Mouse (Mus musculus) bone marrow, adult 2 months (tissue): ENCODE data around the gene 2810006K23Rik. TPM values are rescaled to one million over a fixed set of nuclear protein-coding genes. Genes with fewer than 3 reads are reported as not detected.
"Not testable (repeated sequence)": the region's sequence is repeated elsewhere in the genome, so short reads cannot be mapped to it uniquely, and the experiment has no call there.

Source experiments
- H3K27ac ChIP-seq: fragments of 200-500 bp; 2 replicates; pipeline ENCODE4 v1.5.1; 2012; ENCODE audit warnings: low read depth, mild to moderate bottlenecking, control low read depth, inconsistent platforms, low read length; ENCODE audit not compliant: control insufficient read depth, poor library complexity, insufficient read depth
- H3K4me1 ChIP-seq: fragments of 200-500 bp; 2 replicates; pipeline ENCODE4 v1.6.1; 2011; ENCODE audit warnings: low read length; ENCODE audit not compliant: control insufficient read depth, insufficient read depth
- H3K4me3 ChIP-seq: fragments of 200-500 bp; replicated peaks from 2 replicates; pipeline ENCODE3; 2011; ENCODE audit warnings: mild to moderate bottlenecking, low read depth, low read length, control low read depth; ENCODE audit not compliant: control insufficient read depth
- CTCF ChIP-seq: fragments of 200-500 bp; IDR thresholded peaks from 2 replicates; pipeline ENCODE4 v1.5.1; 2011; ENCODE audit warnings: low read length, control low read depth; ENCODE audit not compliant: control insufficient read depth, insufficient read depth
- POLR2A ChIP-seq: fragments of 200-500 bp; IDR thresholded peaks from 2 replicates; pipeline ENCODE4 v1.6.1; 2011; ENCODE audit warnings: low read depth, mild to moderate bottlenecking, control low read depth, low read length, borderline replicate concordance; ENCODE audit not compliant: control insufficient read depth
- WGBS: fragments of 180-500 bp; shearing (Covaris S2); methylation state at CpG from one replicate; pipeline ENCODE4 v1.1.7; 2018; 5-methylcytosine and 5-hydroxymethylcytosine counted together
- polyA plus RNA-seq: library from polyadenylated mRNA; stranded (reverse); fragments of >200 nt; gene quantifications from 2 replicates; pipeline ENCODE4 v1.2.4, GENCODE M21; 2011; ENCODE audit warnings: low replicate concordance; ENCODE audit not compliant: missing spikeins, insufficient read depth, insufficient read length

Gene 2810006K23Rik
- polyA plus RNA-seq, 1 experiment: 6.3 TPM

GRCm38 (mm10) chr5:124337909-124338308 is 10.0 kb downstream of the 2810006K23Rik start:
- TF ChIP-seq CTCF: no peak
- TF ChIP-seq POLR2A: no peak
- WGBS: 84% methylated on average over 9 of the region's 9 CpGs

GRCm38 (mm10) chr5:124338791-124339190 is 10.9 kb downstream of the 2810006K23Rik start:
- no peaks in the 10 kb centered on the region for H3K4me1 ChIP-seq
- TF ChIP-seq POLR2A (no peak), CTCF (no peak)
- H3K4me3 ChIP-seq: no peak overlapping the region
- WGBS: 80% methylated on average over 8 of the region's 8 CpGs
- no peak overlapping the region for H3K27ac ChIP-seq

More at GRCm38 (mm10) chr5:124337909-124338308, 10.0 kb downstream of the 2810006K23Rik start:
- Histone ChIP-seq H3K4me3 (no peak overlapping the region), H3K4me1 (no peaks in the 10 kb centered on the region), H3K27ac (no peak overlapping the region)

- H3K4me3 ChIP-seq, H3K4me1 ChIP-seq, H3K27ac ChIP-seq: not testable (repeated sequence)
- 80% methylated on average over 6 of the region's 6 CpGs for whole genome bisulfite sequencing
Measured at GRCm38 (mm10) chr5:124341753-124342339, 14.0 kb downstream of the 2810006K23Rik start.

GRCm38 (mm10) chr5:124342897-124343296 is 15.0 kb downstream of the 2810006K23Rik start:
- Histone ChIP-seq H3K4me3 (no peak overlapping the region), H3K4me1 (no peaks in the 10 kb centered on the region), H3K27ac (no peak overlapping the region)
- WGBS: 87% methylated on average over 8 of the region's 8 CpGs
- TF ChIP-seq POLR2A: no peak
- no peak for TF ChIP-seq CTCF

DNA sequence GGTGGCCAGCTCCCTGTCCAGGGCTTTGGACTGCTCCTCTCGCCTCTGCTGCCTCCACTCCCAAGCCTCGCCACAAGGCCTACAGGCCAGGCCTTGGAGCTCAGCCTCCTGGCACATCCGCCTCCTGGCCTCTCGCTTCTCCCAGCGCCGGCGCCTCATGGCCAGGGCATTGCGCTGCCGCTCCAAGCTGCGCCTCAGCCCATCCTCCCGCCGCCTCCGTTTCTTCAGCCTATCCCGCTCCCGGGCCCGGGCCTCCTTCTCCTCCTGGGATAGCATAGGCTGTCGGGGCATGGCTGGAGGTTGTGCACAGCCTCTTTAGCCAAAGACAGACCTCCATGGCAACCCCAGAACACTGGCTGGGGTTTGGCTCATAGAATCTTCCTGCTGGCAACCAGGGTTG is 21.3 kb downstream of the 2810006K23Rik start:
- Histone ChIP-seq H3K4me3 (no peak overlapping the region), H3K4me1 (peaks cover 3% of the 10 kb centered on the region), H3K27ac (no peak overlapping the region)
- no peak for TF ChIP-seq CTCF
- TF ChIP-seq POLR2A: no peak
- WGBS: 96% methylated on average over 17 of the region's 17 CpGs

DNA sequence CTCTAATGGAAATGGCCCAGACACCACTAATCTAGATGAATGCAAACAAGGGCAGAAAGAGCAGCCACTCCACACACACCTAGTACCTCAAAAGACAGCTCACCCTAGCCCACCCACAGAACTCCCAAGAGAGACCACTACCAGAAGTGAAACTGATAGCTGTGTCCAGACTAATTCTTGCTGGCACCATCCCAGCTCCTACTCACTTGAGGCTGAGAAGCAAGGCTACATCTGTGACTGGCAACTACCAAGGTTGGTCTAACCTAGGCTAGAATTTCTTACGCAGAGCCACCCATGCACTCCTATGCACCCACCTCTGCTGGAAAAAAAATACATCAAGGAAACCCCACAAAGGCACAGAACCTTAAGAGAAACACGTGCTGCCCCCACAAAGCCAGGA is 22.5 kb downstream of the 2810006K23Rik start:
- TF ChIP-seq POLR2A (no peak), CTCF (no peak)
- 69% methylated on average over 2 of the region's 2 CpGs for WGBS
- Histone ChIP-seq H3K27ac (no peak overlapping the region), H3K4me3 (no peak overlapping the region), H3K4me1 (peaks cover 3% of the 10 kb centered on the region)

- Histone ChIP-seq H3K27ac (peak overlapping the region; percentile 15; the same call in 1 of the 2 replicates), H3K4me3 (no peak overlapping the region), H3K4me1 (peaks cover 3% of the 10 kb centered on the region)
- TF ChIP-seq POLR2A: no peak
- no peak for TF ChIP-seq CTCF
- WGBS: 26% methylated on average over 7 of the region's 7 CpGs
Measured at GRCm38 (mm10) chr5:124351111-124351560, 23.2 kb downstream of the 2810006K23Rik start.

- TF ChIP-seq POLR2A (no peak), CTCF (no peak)
- no peak overlapping the region for H3K4me3 ChIP-seq
- peaks cover 3% of the 10 kb centered on the region for H3K4me1 ChIP-seq
- H3K27ac ChIP-seq: no peak overlapping the region; the same call in 1 of the 2 replicates
- WGBS: 64% methylated on average over 3 of the region's 3 CpGs
Measured at GRCm38 (mm10) chr5:124351604-124352003, 23.7 kb downstream of the 2810006K23Rik start.
